Mouse (Mus musculus): ENCODE measurements at regions not wholly inside any gene's neighbourhood (a gene's known extent, or its start where the extent isn't known, plus 50 kb on each side); places are given as distances from the start of the nearest gene placed in this dataset.
"Not testable (repeated sequence)": the region's sequence is repeated elsewhere in the genome, so short reads cannot be mapped to it uniquely, and the experiment has no call there.

DNA sequence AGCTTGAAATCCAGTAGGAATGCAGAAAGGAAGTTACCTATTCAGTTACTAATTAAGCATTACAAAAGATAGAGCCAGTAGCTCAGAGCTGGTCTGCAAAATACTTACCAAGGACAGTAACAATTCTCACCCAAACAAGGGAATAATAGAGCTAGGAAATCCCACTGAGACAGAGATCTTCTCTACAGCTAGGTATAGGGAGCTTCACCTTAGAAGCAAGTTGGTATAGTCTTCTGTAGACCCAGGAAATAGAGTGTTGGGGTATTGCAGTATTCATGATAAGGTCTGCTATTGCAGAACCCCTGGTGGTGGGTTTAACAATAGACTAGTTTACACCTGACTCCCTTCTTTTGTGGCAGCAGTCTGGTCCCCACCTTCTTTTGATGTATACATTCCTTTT is 1294.1 kb upstream of the Got2 start:
- not testable (repeated sequence) for TF ChIP-seq CTCF (IDR thresholded peaks at IDR 0.05; ENCODE audit: low read depth); EP300 (optimal IDR thresholded peaks at IDR 0.05)
